Mouse (Mus musculus) heart, postnatal 0 days (tissue): Measurements from ENCODE around the gene Sorbs2. TPM values are rescaled to one million over a fixed set of nuclear protein-coding genes. Genes with fewer than 3 reads are reported as not detected.
A peak's percentile ranks its signal among the peaks of the same experiment; 100 is the strongest.

Source experiments
- ATAC-seq: fragments of 200-750 bp; cut with Nextera tagmentation; 2 replicates; pipeline ENCODE4 v1.8.0; 2017; ENCODE audit warnings: low read depth, moderate number of reproducible peaks, moderate library complexity; ENCODE audit not compliant: insufficient read depth
- DNase-seq: peaks from one replicate; pipeline ENCODE4 v3.0.0-alpha.2; 2016; ENCODE audit warnings: low spot score
- H3K27ac ChIP-seq: fragments of 300-500 bp; sonication (generic); 2 replicates; pipeline ENCODE4 v1.5.1; 2014; ENCODE audit warnings: low read depth, mild to moderate bottlenecking
- H3K27me3 ChIP-seq: fragments of 300-500 bp; sonication (generic); 2 replicates; pipeline ENCODE4 v1.6.1; 2014; ENCODE audit warnings: low read length, mixed read lengths; ENCODE audit not compliant: control insufficient read depth, insufficient read depth
- H3K36me3 ChIP-seq: fragments of 300-500 bp; sonication (generic); replicated peaks from 2 replicates; pipeline ENCODE4 v1.6.1; 2014; ENCODE audit warnings: low read length, mixed read lengths; ENCODE audit not compliant: control insufficient read depth, insufficient read depth
- H3K4me1 ChIP-seq: fragments of 300-500 bp; sonication (generic); 2 replicates; pipeline ENCODE4 v1.6.1; 2014; ENCODE audit warnings: antibody characterized with exemption; ENCODE audit not compliant: control insufficient read depth, insufficient read depth
- H3K4me2 ChIP-seq: fragments of 300-500 bp; sonication (generic); 2 replicates; pipeline ENCODE4 v1.6.1; 2014; ENCODE audit warnings: low read depth, mild to moderate bottlenecking, low read length, moderate library complexity
- H3K4me3 ChIP-seq: fragments of 300-500 bp; sonication (generic); 2 replicates; pipeline ENCODE4 v1.5.1; 2014; ENCODE audit warnings: low read depth, low read length
- H3K9ac ChIP-seq: fragments of 300-500 bp; sonication (generic); replicated peaks from 2 replicates; pipeline ENCODE4 v1.6.1; 2014; ENCODE audit warnings: low read depth, low read length, mixed read lengths
- H3K9me3 ChIP-seq: fragments of 300-500 bp; sonication (generic); replicated peaks from 2 replicates; pipeline ENCODE4 v1.6.1; 2016; ENCODE audit warnings: low read length; ENCODE audit not compliant: control insufficient read depth
- CTCF ChIP-seq: IDR thresholded peaks from 2 replicates; pipeline ENCODE4 v1.5.1; 2016; ENCODE audit warnings: antibody characterized with exemption, control low read depth, low read depth
- EP300 ChIP-seq: IDR thresholded peaks from 2 replicates; pipeline ENCODE4 v1.6.1; 2016; ENCODE audit warnings: antibody characterized with exemption, low read depth
- WGBS: fragments of 180-500 bp; shearing (Covaris S2); extraction: QIAGEN DNeasy Blood & Tissue Kit; methylation state at CpG from one replicate; pipeline ENCODE4 v1.1.7; 2014; 5-methylcytosine and 5-hydroxymethylcytosine counted together
- polyA plus RNA-seq: library from polyadenylated mRNA; unstranded; fragments of >200 nt; fragmentation: Nextera tagmentation; extraction: Ambion mirVana; gene quantifications from 2 replicates; pipeline ENCODE4 v1.2.1, GENCODE M21; 2015
- total RNA-seq: library from RNA; depleted of rRNA; stranded (reverse); fragments of >200 nt; gene quantifications from 2 replicates; pipeline ENCODE4 v1.2.3, GENCODE M21; 2014; ENCODE audit warnings: low replicate concordance

Sorbs2 gene
- total and polyA plus RNA-seq, 2 experiments from 2014 or later = 228 to 385 TPM

DNA sequence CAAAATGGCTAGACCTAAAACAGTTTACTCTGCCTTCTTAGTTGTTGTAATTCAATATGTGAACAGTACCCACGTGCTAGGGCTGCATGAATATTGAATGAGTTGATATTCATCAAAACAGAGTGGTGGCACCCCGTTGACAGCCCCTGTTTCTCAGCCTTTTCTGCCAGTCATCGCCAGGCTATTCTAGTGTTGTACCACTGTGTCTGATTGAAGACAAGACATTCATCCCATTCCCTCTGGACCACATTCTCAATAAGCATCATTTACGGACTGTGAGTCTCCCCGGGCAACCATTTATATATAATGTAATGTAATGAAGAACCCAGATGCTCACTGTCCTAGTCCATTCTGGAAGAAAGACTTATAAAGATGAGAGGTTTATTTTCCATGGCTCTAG is 335.7 kb downstream of the Sorbs2 start:
- Histone ChIP-seq H3K36me3 (no peaks in the 10 kb centered on the region), H3K4me2 (no peak overlapping the region), H3K4me1 (peaks cover 24% of the 10 kb centered on the region), H3K9me3 (no peaks in the 10 kb centered on the region), H3K27ac (no peak overlapping the region), H3K4me3 (no peak overlapping the region), H3K27me3 (no peaks in the 10 kb centered on the region), H3K9ac (no peak overlapping the region)
- no peak for TF ChIP-seq EP300
- no peak for TF ChIP-seq CTCF
- ATAC-seq = no peak
- WGBS = 88% methylated on average over 5 of the region's 5 CpGs
- no peak for DNase-seq

DNA sequence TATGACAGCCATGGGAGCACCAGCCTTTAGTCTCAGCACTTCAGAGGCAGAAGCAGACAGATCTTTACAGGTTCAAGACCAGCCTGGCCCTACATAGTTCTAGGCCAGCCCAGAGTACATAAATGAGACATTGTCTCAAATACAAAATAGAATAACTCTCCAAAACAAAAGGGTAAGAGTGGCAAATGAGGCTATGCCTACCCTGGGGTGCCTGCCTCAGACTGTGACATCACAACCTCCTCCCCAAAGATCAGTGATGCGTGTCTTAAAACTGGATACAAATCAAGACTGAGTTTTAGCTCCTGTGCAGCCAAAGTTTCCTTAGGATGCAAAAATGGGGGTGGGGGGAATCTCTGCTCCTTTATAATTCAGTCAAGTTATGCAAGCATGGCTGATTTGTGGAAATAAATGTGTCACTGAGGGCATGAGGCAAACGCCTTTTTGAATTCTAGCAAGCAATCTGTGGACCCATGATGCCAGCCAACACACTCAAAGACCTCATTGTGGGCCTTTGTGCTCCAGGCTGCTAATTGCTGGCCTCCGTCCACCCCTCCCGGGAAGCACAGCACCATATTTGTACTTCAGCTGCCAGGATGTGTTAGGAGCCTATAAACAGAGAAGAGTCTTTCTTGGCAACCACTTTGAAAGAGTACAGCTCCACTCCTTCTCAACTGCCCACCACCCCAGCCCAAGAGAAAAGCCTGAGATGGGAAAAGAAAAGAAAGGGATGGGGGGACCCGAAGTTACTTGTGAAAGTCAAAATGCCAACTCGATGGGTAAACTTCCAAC is 336.7 kb downstream of the Sorbs2 start:
- Histone ChIP-seq H3K27ac (peak overlapping the region; percentile 85), H3K27me3 (no peaks in the 10 kb centered on the region), H3K4me3 (no peak overlapping the region), H3K36me3 (no peaks in the 10 kb centered on the region), H3K9ac (no peak overlapping the region), H3K4me2 (no peak overlapping the region), H3K4me1 (peaks cover 24% of the 10 kb centered on the region), H3K9me3 (no peaks in the 10 kb centered on the region)
- TF ChIP-seq CTCF (no peak), EP300 (no peak)
- peak; percentile 67 for DNase-seq
- 34% methylated on average over 6 of the region's 6 CpGs for WGBS
- peak; percentile 74 for ATAC-seq

DNA sequence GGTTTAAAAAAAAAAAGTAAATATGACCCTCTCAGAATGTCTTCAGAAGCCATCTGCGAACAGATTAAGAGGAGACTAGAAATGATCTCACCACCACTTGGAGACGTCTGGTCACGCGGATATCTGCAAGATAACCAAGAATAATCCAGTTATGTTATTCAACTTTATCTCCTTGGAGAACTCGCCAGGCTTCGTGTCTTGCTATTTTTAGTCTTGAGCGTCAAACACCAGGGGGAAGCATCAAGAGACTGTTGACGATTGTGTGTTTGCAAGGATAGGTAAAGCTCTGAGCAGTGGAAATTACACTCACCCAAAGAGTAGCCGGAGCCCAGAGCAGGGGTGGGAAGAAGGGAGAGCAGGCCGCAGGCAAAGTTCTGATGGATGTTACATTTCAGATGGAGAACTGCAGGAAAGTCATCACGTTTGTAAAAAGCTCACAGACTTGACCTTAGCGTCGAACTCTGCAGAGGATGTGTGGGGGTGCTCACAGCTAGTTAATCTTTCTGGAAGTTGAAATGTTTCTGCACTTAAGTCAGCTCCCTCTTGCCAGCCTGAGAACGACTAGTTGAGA is 337.4 kb downstream of the Sorbs2 start:
- H3K27ac ChIP-seq = peak overlapping the region; percentile 85
- no peak overlapping the region for H3K9ac ChIP-seq
- H3K9me3 ChIP-seq = no peaks in the 10 kb centered on the region
- peaks cover 24% of the 10 kb centered on the region for H3K4me1 ChIP-seq
- no peaks in the 10 kb centered on the region for H3K27me3 ChIP-seq
- no peak overlapping the region for H3K4me2 ChIP-seq
- no peak overlapping the region for H3K4me3 ChIP-seq
- peak; percentile 12; the same call in 1 of the 2 replicates for TF ChIP-seq CTCF
- TF ChIP-seq EP300 = no peak
- H3K36me3 ChIP-seq = no peaks in the 10 kb centered on the region
- DNase-seq (peak; percentile 69), ATAC-seq (peak; percentile 72)
- WGBS = 7% methylated on average over 14 of the region's 14 CpGs

DNA sequence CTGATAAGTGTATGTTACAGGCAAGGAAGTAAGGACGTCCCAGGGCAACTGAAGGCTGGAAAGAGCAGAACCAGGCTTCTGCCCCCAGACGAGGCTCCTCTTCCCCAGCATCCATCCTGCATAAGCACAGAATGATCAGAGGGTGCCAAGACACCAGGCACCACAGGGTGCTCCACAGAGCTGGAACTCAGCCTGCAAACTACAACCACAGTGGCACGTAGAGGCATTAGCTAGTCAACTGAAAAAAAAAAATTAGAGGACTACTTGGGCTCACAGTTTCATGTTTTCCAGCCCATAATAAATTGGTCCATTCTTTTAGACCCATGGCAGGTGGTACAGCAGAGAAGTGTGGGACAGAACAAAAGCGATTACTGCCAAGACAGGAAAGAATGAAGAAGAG is 338.3 kb downstream of the Sorbs2 start:
- Histone ChIP-seq H3K9me3 (no peaks in the 10 kb centered on the region), H3K4me2 (no peak overlapping the region), H3K4me1 (peaks cover 24% of the 10 kb centered on the region), H3K4me3 (no peak overlapping the region), H3K9ac (no peak overlapping the region), H3K27me3 (no peaks in the 10 kb centered on the region), H3K27ac (peak overlapping the region; percentile 85), H3K36me3 (no peaks in the 10 kb centered on the region)
- DNase-seq (no peak), ATAC-seq (no peak)
- WGBS = 65% methylated on average over 4 of the region's 4 CpGs
- TF ChIP-seq EP300 (no peak), CTCF (no peak)

DNA sequence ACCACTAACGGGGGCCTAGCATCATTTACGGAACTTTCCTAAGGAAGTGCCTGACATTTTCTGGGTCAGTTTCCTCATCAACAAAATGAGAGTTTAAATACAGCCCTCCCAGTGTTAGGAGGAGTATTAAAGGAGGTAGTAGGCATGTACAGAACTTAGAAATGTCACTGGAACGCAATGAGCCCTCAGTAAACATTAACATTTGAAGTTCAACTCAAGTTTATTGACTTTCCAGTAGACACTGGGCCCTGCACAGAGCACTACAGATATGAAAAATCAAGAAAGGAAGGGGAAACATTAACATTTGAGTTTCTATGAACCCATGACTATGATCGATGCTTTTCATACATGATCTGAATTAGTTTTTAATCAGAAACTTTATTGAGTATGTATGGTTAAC is 347.5 kb downstream of the Sorbs2 start:
- no peak for ATAC-seq
- Histone ChIP-seq H3K4me2 (no peak overlapping the region), H3K27me3 (no peaks in the 10 kb centered on the region), H3K9me3 (no peaks in the 10 kb centered on the region), H3K9ac (no peak overlapping the region), H3K4me1 (no peaks in the 10 kb centered on the region; the same call in 1 of the 2 replicates), H3K4me3 (no peak overlapping the region), H3K27ac (no peak overlapping the region), H3K36me3 (no peaks in the 10 kb centered on the region)
- WGBS = 87% methylated on average over 4 of the region's 4 CpGs
- no peak for DNase-seq
- no peak for TF ChIP-seq EP300
- no peak for TF ChIP-seq CTCF

DNA sequence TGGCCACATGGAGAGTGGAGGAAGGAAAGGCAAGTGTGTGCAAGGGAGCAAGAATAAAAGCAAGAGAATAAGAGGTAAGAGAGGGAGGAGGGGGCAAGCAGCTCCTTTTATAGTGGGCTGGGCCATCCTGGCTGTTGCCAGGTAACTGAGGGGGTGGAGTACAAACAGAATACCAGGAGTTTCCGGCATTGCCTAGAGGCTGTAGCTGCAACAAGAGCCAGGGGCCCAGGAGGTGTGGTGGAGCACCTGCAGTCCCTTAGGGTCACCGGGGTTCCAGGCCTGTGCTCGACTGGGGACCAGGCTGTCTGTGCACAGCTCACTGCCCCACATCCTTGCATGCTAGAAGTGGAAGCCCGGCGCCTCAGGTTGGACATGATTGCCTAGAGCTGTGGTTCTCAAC is 350.1 kb downstream of the Sorbs2 start:
- no peak overlapping the region for H3K9ac ChIP-seq
- WGBS = 59% methylated on average over 5 of the region's 5 CpGs
- no peak overlapping the region for H3K4me3 ChIP-seq
- no peak overlapping the region for H3K27ac ChIP-seq
- no peaks in the 10 kb centered on the region for H3K27me3 ChIP-seq
- no peaks in the 10 kb centered on the region for H3K9me3 ChIP-seq
- ATAC-seq (no peak), DNase-seq (no peak)
- no peaks in the 10 kb centered on the region for H3K36me3 ChIP-seq
- no peak for TF ChIP-seq EP300
- no peak for TF ChIP-seq CTCF
- no peak overlapping the region for H3K4me2 ChIP-seq
- H3K4me1 ChIP-seq = no peaks in the 10 kb centered on the region; the same call in 1 of the 2 replicates
